Mouse (Mus musculus) ES-E14 (cell line): ENCODE data around the gene Msi2.

Source experiments
- CHD2 ChIP-seq: IDR thresholded peaks from 2 replicates; pipeline ENCODE4 v1.6.1; 2014; ENCODE audit warnings: mild to moderate bottlenecking, low read depth, low read length, inconsistent platforms
- HCFC1 ChIP-seq: IDR thresholded peaks from 2 replicates; pipeline ENCODE4 v1.6.1; 2012; ENCODE audit warnings: low read length, inconsistent platforms, borderline replicate concordance; ENCODE audit not compliant: insufficient read depth
- MAFK ChIP-seq: IDR thresholded peaks from 2 replicates; pipeline ENCODE4 v1.6.1; 2014; ENCODE audit warnings: mild to moderate bottlenecking, low read depth, low read length, inconsistent platforms; ENCODE audit not compliant: insufficient read depth
- ZC3H11A ChIP-seq: IDR thresholded peaks from 2 replicates; pipeline ENCODE4 v1.6.1; 2012; ENCODE audit warnings: low read depth, mild to moderate bottlenecking, inconsistent platforms, low read length, borderline replicate concordance
- ZNF384 ChIP-seq: IDR thresholded peaks from 2 replicates; pipeline ENCODE4 v1.6.1; 2012; ENCODE audit warnings: low read depth, low read length, inconsistent platforms

- TF ChIP-seq CHD2 = no peak
- TF ChIP-seq ZNF384 = no peak
- TF ChIP-seq MAFK = no peak
- TF ChIP-seq HCFC1 = no peak
- no peak for TF ChIP-seq ZC3H11A
Observed at GRCm38 (mm10) chr11:88598150-88598847, 120.0 kb downstream of the Msi2 start.
